Mouse (Mus musculus): ENCODE measurements around the gene Grxcr1. TPM values are rescaled to one million over a fixed set of nuclear protein-coding genes. Genes with fewer than 3 reads are reported as not detected.

The Grxcr1 gene
- not detected for total RNA-seq (2021)

GRCm38 (mm10) chr5:68031744-68032143, at the start of gene Grxcr1:
TSS of gene Grxcr1 (plus strand) at chr5:68031835.
- no peak for DNase-seq (ENCODE audit: low spot score in 2 of 2)
- intact Hi-C loops (cut with DNase I), result no loop called here

GRCm38 (mm10) chr5:67981946-67982526, 49.6 kb upstream of the Grxcr1 start:
- DNase-seq (ENCODE audit: low spot score in 2 of 2), result no peak
- intact Hi-C loops (cut with DNase I), result no loop called here

- intact Hi-C loops (cut with DNase I), result no loop called here
- DNase-seq (ENCODE audit: low spot score in 2 of 2), result no peak
These were observed 41.2 kb upstream of the Grxcr1 start for GRCm38 (mm10) chr5:67990426-67990825.

GRCm38 (mm10) chr5:68002611-68003010, 29.0 kb upstream of the Grxcr1 start:
- no peak for DNase-seq (ENCODE audit: low spot score in 2 of 2)
- intact Hi-C loops (cut with DNase I), result no loop called here

GRCm38 (mm10) chr5:68003904-68004303, 27.7 kb upstream of the Grxcr1 start:
- intact Hi-C loops (cut with DNase I), result no loop called here
- DNase-seq (ENCODE audit: low spot score in 2 of 2), result no peak

GRCm38 (mm10) chr5:68004419-68004818, 27.2 kb upstream of the Grxcr1 start:
- intact Hi-C loops (cut with DNase I), result no loop called here
- DNase-seq (ENCODE audit: low spot score in 2 of 2), result no peak

- intact Hi-C loops (cut with DNase I), result no loop called here
- no peak for DNase-seq (ENCODE audit: low spot score in 2 of 2)
These were observed 24.6 kb upstream of the Grxcr1 start for GRCm38 (mm10) chr5:68007074-68007473.

GRCm38 (mm10) chr5:68011569-68011968, 20.1 kb upstream of the Grxcr1 start:
- intact Hi-C loops (cut with DNase I), result loop anchor here (10.0 kb wide), 1 partner anchor 103 kb away; no protein-coding TSS in a partner anchor
- no peak for DNase-seq (ENCODE audit: low spot score in 2 of 2)

GRCm38 (mm10) chr5:68012618-68013017, 19.0 kb upstream of the Grxcr1 start:
- intact Hi-C loops (cut with DNase I), result loop anchor here (1.0 to 10.0 kb wide), 3 partner anchors 102 to 256 kb away; partner anchors contain the start of gene Atp8a1
- peak; percentile 71 to 85 for DNase-seq (ENCODE audit: low spot score in 2 of 2)

- no peak for DNase-seq (ENCODE audit: low spot score in 2 of 2)
- intact Hi-C loops (cut with DNase I), result no loop called here
These were observed 10.8 kb upstream of the Grxcr1 start for GRCm38 (mm10) chr5:68020870-68021269.

- intact Hi-C loops (cut with DNase I), result no loop called here
- no peak for DNase-seq (ENCODE audit: low spot score in 2 of 2)
These were observed 4.8 kb upstream of the Grxcr1 start for GRCm38 (mm10) chr5:68026658-68027422.

GRCm38 (mm10) chr5:68027474-68027873, 4.2 kb upstream of the Grxcr1 start:
- intact Hi-C loops (cut with DNase I), result no loop called here
- no peak for DNase-seq (ENCODE audit: low spot score in 2 of 2)

- DNase-seq (ENCODE audit: low spot score in 2 of 2), result no peak
- intact Hi-C loops (cut with DNase I), result no loop called here
These were observed 1.7 kb downstream of the Grxcr1 start for GRCm38 (mm10) chr5:68033345-68033744.

GRCm38 (mm10) chr5:68039077-68039476, 7.4 kb downstream of the Grxcr1 start:
- no peak for DNase-seq (ENCODE audit: low spot score in 2 of 2)
- intact Hi-C loops (cut with DNase I), result no loop called here

GRCm38 (mm10) chr5:68043339-68043738, 11.7 kb downstream of the Grxcr1 start:
- intact Hi-C loops (cut with DNase I), result no loop called here
- no peak for DNase-seq (ENCODE audit: low spot score in 2 of 2)

GRCm38 (mm10) chr5:68048783-68049182, 17.1 kb downstream of the Grxcr1 start:
- intact Hi-C loops (cut with DNase I), result no loop called here
- DNase-seq (ENCODE audit: low spot score in 2 of 2), result no peak

GRCm38 (mm10) chr5:68049536-68049935, 17.9 kb downstream of the Grxcr1 start:
- DNase-seq (ENCODE audit: low spot score in 2 of 2), result no peak
- intact Hi-C loops (cut with DNase I), result no loop called here

- no peak for DNase-seq (ENCODE audit: low spot score in 2 of 2)
- intact Hi-C loops (cut with DNase I), result no loop called here
These were observed 19.5 kb downstream of the Grxcr1 start for GRCm38 (mm10) chr5:68051101-68051500.

- DNase-seq (ENCODE audit: low spot score in 2 of 2), result no peak
- intact Hi-C loops (cut with DNase I), result no loop called here
These were observed 25.9 kb downstream of the Grxcr1 start for GRCm38 (mm10) chr5:68057574-68057973.

GRCm38 (mm10) chr5:68068694-68069093, 37.1 kb downstream of the Grxcr1 start:
- intact Hi-C loops (cut with DNase I), result no loop called here

GRCm38 (mm10) chr5:68070308-68070707, 38.7 kb downstream of the Grxcr1 start:
- no peak for DNase-seq (ENCODE audit: low spot score in 2 of 2)
- intact Hi-C loops (cut with DNase I), result no loop called here

More at GRCm38 (mm10) chr5:68068694-68069093, 37.1 kb downstream of the Grxcr1 start:
- DNase-seq (ENCODE audit: low spot score in 2 of 2), result no peak

Measured in left cerebral cortex, postnatal 25 days (tissue).